Mouse (Mus musculus) stomach, embryonic 14.5 days (tissue): ENCODE data around the gene Itgb6. TPM values are rescaled to one million over a fixed set of nuclear protein-coding genes. Genes with fewer than 3 reads are reported as not detected.

Source experiments
- ATAC-seq: fragments of 200-750 bp; cut with Nextera tagmentation; 2 replicates; pipeline ENCODE4 v1.8.0; 2017; ENCODE audit warnings: low read depth, moderate TSS enrichment; ENCODE audit not compliant: insufficient number of reproducible peaks, insufficient read depth, low FRiP score
- H3K27ac ChIP-seq: fragments of 300-500 bp; sonication (generic); 2 replicates; pipeline ENCODE4 v1.5.1; 2014; ENCODE audit warnings: mild to moderate bottlenecking, low read length, moderate library complexity, mixed read lengths
- H3K27me3 ChIP-seq: fragments of 300-500 bp; sonication (generic); 2 replicates; pipeline ENCODE4 v1.6.1; 2014; ENCODE audit warnings: low read length, control low read depth, mixed read lengths; ENCODE audit not compliant: control insufficient read depth, insufficient read depth
- H3K36me3 ChIP-seq: fragments of 300-500 bp; sonication (generic); 2 replicates; pipeline ENCODE4 v1.6.1; 2014; ENCODE audit warnings: mild to moderate bottlenecking, control low read depth, low read length, moderate library complexity, mixed read lengths; ENCODE audit not compliant: control insufficient read depth, insufficient read depth
- H3K4me1 ChIP-seq: fragments of 300-500 bp; sonication (generic); 2 replicates; pipeline ENCODE4 v1.6.1; 2014; ENCODE audit warnings: low read length, control low read depth, mixed read lengths; ENCODE audit not compliant: control insufficient read depth, insufficient read depth
- H3K4me2 ChIP-seq: fragments of 300-500 bp; sonication (generic); replicated peaks from 2 replicates; pipeline ENCODE4 v1.6.1; 2014; ENCODE audit warnings: low read depth, low read length, control low read depth
- H3K4me3 ChIP-seq: fragments of 300-500 bp; sonication (generic); 2 replicates; pipeline ENCODE4 v1.5.1; 2014; ENCODE audit warnings: low read depth, low read length, control low read depth
- H3K9ac ChIP-seq: fragments of 300-500 bp; sonication (generic); replicated peaks from 2 replicates; pipeline ENCODE4 v1.6.1; 2014; ENCODE audit warnings: low read depth, mild to moderate bottlenecking, control low read depth, low read length, moderate library complexity, mixed read lengths
- H3K9me3 ChIP-seq: fragments of 300-500 bp; sonication (generic); 2 replicates; pipeline ENCODE4 v1.6.1; 2016; ENCODE audit warnings: low read depth, low read length, control low read depth; ENCODE audit not compliant: control insufficient read depth
- WGBS: fragments of 180-500 bp; shearing (Covaris S2); extraction: QIAGEN DNeasy Blood & Tissue Kit; methylation state at CpG from one replicate; pipeline ENCODE4 v1.1.7; 2014; 5-methylcytosine and 5-hydroxymethylcytosine counted together
- polyA plus RNA-seq: library from polyadenylated mRNA; unstranded; fragments of >200 nt; fragmentation: Nextera tagmentation; extraction: Ambion mirVana; gene quantifications from 2 replicates; pipeline ENCODE4 v1.2.1, GENCODE M21; 2014

Itgb6 gene
- polyA plus RNA-seq, 1 experiment from 2014 or later, result 11.2 TPM

DNA sequence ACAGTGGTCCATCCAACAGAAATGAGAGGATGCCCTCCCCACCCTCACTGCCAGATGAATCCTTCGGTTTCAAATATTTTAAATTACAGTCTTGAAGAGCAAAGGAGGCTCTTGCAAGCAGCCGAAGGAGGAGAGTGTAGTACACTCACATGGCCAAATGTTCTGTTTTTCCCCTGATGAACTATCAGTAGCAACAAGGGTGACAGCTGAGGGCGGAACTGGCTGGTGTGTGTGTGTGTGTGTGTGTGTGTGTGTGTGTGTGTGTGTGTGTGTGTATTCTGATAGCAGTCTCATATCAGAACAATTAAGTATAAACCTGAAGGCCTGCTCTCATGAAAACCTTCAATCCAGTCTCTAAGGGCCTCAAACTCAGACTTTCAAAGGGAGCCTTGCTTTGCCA lies 22.9 kb downstream of the Itgb6 start:
- H3K27ac ChIP-seq, result no peak overlapping the region
- no peak overlapping the region for H3K4me2 ChIP-seq
- H3K4me1 ChIP-seq, result peaks cover 21% of the 10 kb centered on the region; the same call in 1 of the 2 replicates
- ATAC-seq, result no peak
- WGBS, result 79% methylated on average over 3 of the region's 3 CpGs
- H3K9me3 ChIP-seq, result no peaks in the 10 kb centered on the region
- no peaks in the 10 kb centered on the region for H3K36me3 ChIP-seq
- no peak overlapping the region for H3K4me3 ChIP-seq
- no peak overlapping the region for H3K9ac ChIP-seq
- H3K27me3 ChIP-seq, result no peaks in the 10 kb centered on the region

DNA sequence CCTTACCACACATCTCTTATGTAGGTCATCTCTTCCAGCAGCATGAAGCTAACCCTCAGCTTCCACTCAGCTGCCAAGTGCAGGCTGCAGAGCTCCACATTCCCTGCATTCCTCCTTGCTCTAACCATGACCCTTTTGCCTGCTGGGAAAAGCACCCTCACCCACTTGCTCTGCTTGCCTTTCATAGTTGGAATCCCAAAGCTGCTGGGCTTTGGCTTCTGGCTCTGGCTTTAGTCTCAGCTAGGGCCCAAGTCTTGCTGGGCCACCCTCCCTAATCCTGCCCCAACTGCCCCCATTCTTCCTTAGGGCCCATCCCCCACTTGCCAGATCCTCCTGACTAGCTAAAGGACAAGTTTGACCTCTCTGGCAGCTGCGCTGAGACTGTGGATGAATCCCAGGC lies 24.3 kb downstream of the Itgb6 start:
- Histone ChIP-seq H3K27me3 (no peaks in the 10 kb centered on the region), H3K9ac (no peak overlapping the region), H3K4me1 (peaks cover 19% of the 10 kb centered on the region; the same call in 1 of the 2 replicates), H3K4me2 (no peak overlapping the region), H3K36me3 (no peaks in the 10 kb centered on the region), H3K4me3 (no peak overlapping the region), H3K9me3 (no peaks in the 10 kb centered on the region), H3K27ac (no peak overlapping the region; the same call in 1 of the 2 replicates)
- WGBS, result 14% methylated on average over 1 of the region's 1 CpGs
- ATAC-seq, result no peak

- Histone ChIP-seq H3K36me3 (no peaks in the 10 kb centered on the region), H3K4me2 (no peak overlapping the region), H3K27ac (peak overlapping the region; percentile 27; the same call in 1 of the 2 replicates), H3K4me1 (peaks cover 19% of the 10 kb centered on the region; the same call in 1 of the 2 replicates), H3K27me3 (no peaks in the 10 kb centered on the region), H3K4me3 (no peak overlapping the region), H3K9ac (no peak overlapping the region), H3K9me3 (no peaks in the 10 kb centered on the region)
- ATAC-seq, result no peak
- WGBS, result 71% methylated on average over 7 of the region's 7 CpGs
Measured at GRCm38 (mm10) chr2:60697530-60697929, 24.9 kb downstream of the Itgb6 start.

GRCm38 (mm10) chr2:60696559-60696958 lies 25.9 kb downstream of the Itgb6 start:
- H3K36me3 ChIP-seq, result no peaks in the 10 kb centered on the region
- WGBS, result 78% methylated on average over 6 of the region's 6 CpGs
- no peak overlapping the region for H3K4me2 ChIP-seq
- ATAC-seq, result no peak
- H3K4me3 ChIP-seq, result no peak overlapping the region
- H3K4me1 ChIP-seq, result peaks cover 22% of the 10 kb centered on the region; the same call in 1 of the 2 replicates
- no peak overlapping the region for H3K9ac ChIP-seq
- H3K9me3 ChIP-seq, result no peaks in the 10 kb centered on the region
- H3K27me3 ChIP-seq, result no peaks in the 10 kb centered on the region
- no peak overlapping the region; the same call in 1 of the 2 replicates for H3K27ac ChIP-seq

- WGBS, result 36% methylated on average over 8 of the region's 8 CpGs
- peak overlapping the region; percentile 23; the same call in 1 of the 2 replicates for H3K27ac ChIP-seq
- no peaks in the 10 kb centered on the region for H3K36me3 ChIP-seq
Measured at GRCm38 (mm10) chr2:60695706-60696105, 26.7 kb downstream of the Itgb6 start.

DNA sequence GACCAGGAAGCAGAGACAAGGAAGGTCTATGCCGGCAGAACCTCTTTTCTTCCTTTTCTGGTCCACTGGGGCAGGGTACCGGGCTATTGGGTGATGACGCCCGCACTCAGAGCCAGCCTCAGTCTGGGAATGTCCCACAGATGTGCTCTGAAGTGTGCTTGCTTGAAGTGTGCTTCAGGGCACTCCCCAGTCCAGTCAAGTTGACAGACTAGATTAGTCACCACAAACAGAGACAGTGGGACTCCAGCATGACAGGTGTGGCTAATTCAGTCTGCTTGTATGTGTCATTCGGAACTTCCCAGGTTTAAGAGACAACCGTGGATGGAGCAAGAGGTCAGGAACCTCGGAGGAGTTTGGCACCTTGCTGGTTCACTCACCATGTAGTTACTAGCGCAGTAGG lies 27.9 kb downstream of the Itgb6 start:
- no peak for ATAC-seq
- Histone ChIP-seq H3K4me3 (no peak overlapping the region), H3K9ac (no peak overlapping the region), H3K9me3 (no peaks in the 10 kb centered on the region), H3K36me3 (no peaks in the 10 kb centered on the region), H3K27me3 (no peaks in the 10 kb centered on the region), H3K4me2 (no peak overlapping the region), H3K27ac (no peak overlapping the region), H3K4me1 (peaks cover 22% of the 10 kb centered on the region; the same call in 1 of the 2 replicates)
- 81% methylated on average over 8 of the region's 8 CpGs for WGBS

More at GRCm38 (mm10) chr2:60695706-60696105, 26.7 kb downstream of the Itgb6 start:
- no peak; the same call in 1 of the 2 replicates for ATAC-seq
- Histone ChIP-seq H3K9ac (no peak overlapping the region), H3K4me2 (no peak overlapping the region), H3K4me1 (peaks cover 22% of the 10 kb centered on the region; the same call in 1 of the 2 replicates), H3K9me3 (no peaks in the 10 kb centered on the region), H3K27me3 (no peaks in the 10 kb centered on the region), H3K4me3 (no peak overlapping the region)

DNA sequence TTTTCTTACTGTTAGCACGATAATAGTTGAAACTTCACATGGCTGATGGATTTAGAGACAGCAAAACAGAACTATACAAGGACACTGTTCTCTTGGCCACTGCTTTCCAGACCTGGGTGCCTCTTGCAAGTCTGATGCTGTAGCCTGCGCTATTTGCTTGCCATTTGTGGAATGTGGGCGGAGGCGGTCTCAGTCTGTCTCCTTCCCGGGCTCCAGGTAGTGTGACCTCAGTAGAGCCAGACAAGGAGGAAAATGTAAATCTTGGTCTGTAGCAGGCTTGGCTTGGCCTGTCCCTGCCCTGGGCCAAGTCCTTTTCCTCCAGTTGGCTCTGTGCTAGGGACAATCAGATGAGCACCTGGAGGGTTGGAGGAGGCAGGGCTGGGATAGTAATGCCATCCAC lies 30.2 kb downstream of the Itgb6 start:
- no peak for ATAC-seq
- H3K27ac ChIP-seq, result no peak overlapping the region
- WGBS, result 41% methylated on average over 5 of the region's 5 CpGs

GRCm38 (mm10) chr2:60690212-60690611 lies 32.2 kb downstream of the Itgb6 start:
- 57% methylated on average over 1 of the region's 1 CpGs for WGBS

More for the DNA sequence above, 30.2 kb downstream of the Itgb6 start:
- Histone ChIP-seq H3K27me3 (no peaks in the 10 kb centered on the region), H3K4me2 (no peak overlapping the region), H3K4me3 (no peak overlapping the region), H3K4me1 (peaks cover 24% of the 10 kb centered on the region; the same call in 1 of the 2 replicates), H3K36me3 (no peaks in the 10 kb centered on the region), H3K9ac (no peak overlapping the region), H3K9me3 (no peaks in the 10 kb centered on the region)

More at GRCm38 (mm10) chr2:60690212-60690611, 32.2 kb downstream of the Itgb6 start:
- Histone ChIP-seq H3K36me3 (no peaks in the 10 kb centered on the region), H3K27ac (no peak overlapping the region), H3K9me3 (no peaks in the 10 kb centered on the region), H3K9ac (no peak overlapping the region), H3K27me3 (no peaks in the 10 kb centered on the region), H3K4me3 (no peak overlapping the region), H3K4me1 (peaks cover 19% of the 10 kb centered on the region; the same call in 1 of the 2 replicates), H3K4me2 (no peak overlapping the region)
- ATAC-seq, result no peak
